Mouse (Mus musculus) megakaryocyte-erythroid progenitor cell, adult 5-6 weeks (primary cell): ENCODE measurements around the gene Pmel. TPM values are rescaled to one million over a fixed set of nuclear protein-coding genes. Genes with fewer than 3 reads are reported as not detected.

Experiments used
- ATAC-seq: replicated peaks from 2 replicates; pipeline ENCODE4 v1.8.0; 2016; ENCODE audit warnings: mild to moderate bottlenecking, inconsistent platforms; ENCODE audit not compliant: severe bottlenecking, poor library complexity, low FRiP score, low TSS enrichment
- total RNA-seq, 2 experiments: library from RNA; stranded (forward) in 1 of 2; stranded (reverse) in 1 of 2; fragments of 200-1000, 215-1000 nt in 1 of 2; fragments of >200 nt in 1 of 2; fragmentation: Nextera tagmentation in 1 of 2; gene quantifications; 2 replicates each; pipeline ENCODE4 v1.2.3; 2014 to 2017

Gene Pmel
- total RNA-seq, 2 experiments from 2014 or later: not detected

GRCm38 (mm10) chr10:128745946-128746613, 42.1 kb downstream of the Pmel start:
- no peak for ATAC-seq

GRCm38 (mm10) chr10:128746972-128747645, 43.1 kb downstream of the Pmel start:
- no peak for ATAC-seq

- peak; percentile 85 for ATAC-seq
Observed at GRCm38 (mm10) chr10:128747646-128748251, 43.8 kb downstream of the Pmel start, which contains the start of gene Pym1. Gene Pym1, plus strand, starts transcription at chr10:128747889.

- peak; percentile 82 for ATAC-seq
Observed at GRCm38 (mm10) chr10:128748252-128748864, 44.4 kb downstream of the Pmel start.

Other genes starting within 250 kb of the Pmel start
- 98.5 and 119 TPM in 2 replicates for gene Smarcc2, start 244.9 kb upstream of the Pmel start, total RNA-seq (2014; fragmentation: Nextera tagmentation)
- gene Smarcc2, start 244.9 kb upstream of the Pmel start, total RNA-seq (2017): 62.9 and 73.3 TPM in 2 replicates
- gene Myl6, start 210.1 kb upstream of the Pmel start, total RNA-seq (2014; fragmentation: Nextera tagmentation): 655 and 828 TPM in 2 replicates
- gene Myl6, start 210.1 kb upstream of the Pmel start, total RNA-seq (2017): 663 and 819 TPM in 2 replicates
- gene Myl6b, start 205.5 kb upstream of the Pmel start, total RNA-seq (2014; fragmentation: Nextera tagmentation): 3.7 and 6.3 TPM in 2 replicates
- 0.56 TPM in 1 of 2 replicates, not detected in the other for gene Myl6b, start 205.5 kb upstream of the Pmel start, total RNA-seq (2017)
- 49.7 and 53.8 TPM in 2 replicates for gene Esyt1, start 178.3 kb upstream of the Pmel start, total RNA-seq (2014; fragmentation: Nextera tagmentation)
- gene Esyt1, start 178.3 kb upstream of the Pmel start, total RNA-seq (2017): 59.2 and 66.2 TPM in 2 replicates
- gene Zc3h10, start 156.4 kb upstream of the Pmel start, total RNA-seq (2014; fragmentation: Nextera tagmentation): 5.6 and 6.7 TPM in 2 replicates
- 8.3 and 10.2 TPM in 2 replicates for gene Zc3h10, start 156.4 kb upstream of the Pmel start, total RNA-seq (2017)
- 7,210 and 7,602 TPM in 2 replicates for gene Rpl41, start 154.9 kb upstream of the Pmel start, total RNA-seq (2014; fragmentation: Nextera tagmentation)
- gene Rpl41, start 154.9 kb upstream of the Pmel start, total RNA-seq (2017): 3,211 and 3,934 TPM in 2 replicates
- gene Pa2g4, start 138.2 kb upstream of the Pmel start, total RNA-seq (2014; fragmentation: Nextera tagmentation): 419 and 446 TPM in 2 replicates
- gene Pa2g4, start 138.2 kb upstream of the Pmel start, total RNA-seq (2017): 426 and 489 TPM in 2 replicates
- 1.9 and 3.2 TPM in 2 replicates for gene Erbb3, start 114.5 kb upstream of the Pmel start, total RNA-seq (2014; fragmentation: Nextera tagmentation)
- 0.09 and 1.2 TPM in 2 replicates for gene Erbb3, start 114.5 kb upstream of the Pmel start, total RNA-seq (2017)
- 3,309 and 3,313 TPM in 2 replicates for gene Rps26, start 77.4 kb upstream of the Pmel start, total RNA-seq (2014; fragmentation: Nextera tagmentation)
- gene Rps26, start 77.4 kb upstream of the Pmel start, total RNA-seq (2017): 1,110 and 1,543 TPM in 2 replicates
- 0.25 and 0.26 TPM in 2 replicates for gene Ikzf4, start 58.2 kb upstream of the Pmel start, total RNA-seq (2014; fragmentation: Nextera tagmentation)
- gene Ikzf4, start 58.2 kb upstream of the Pmel start, total RNA-seq (2017): 0.19 TPM in 1 of 2 replicates, not detected in the other
- 7.0 and 7.8 TPM in 2 replicates for gene Suox, start 30.1 kb upstream of the Pmel start, total RNA-seq (2014; fragmentation: Nextera tagmentation)
- gene Suox, start 30.1 kb upstream of the Pmel start, total RNA-seq (2017): 4.6 and 5.1 TPM in 2 replicates
- 16.2 and 22.1 TPM in 2 replicates for gene Rab5b, start 7.9 kb upstream of the Pmel start, total RNA-seq (2014; fragmentation: Nextera tagmentation)
- 16.6 and 19.1 TPM in 2 replicates for gene Rab5b, start 7.9 kb upstream of the Pmel start, total RNA-seq (2017)
- 68.6 and 94.9 TPM in 2 replicates for gene Cdk2, start 836 bp downstream of the Pmel start, total RNA-seq (2014; fragmentation: Nextera tagmentation)
- gene Cdk2, start 836 bp downstream of the Pmel start, total RNA-seq (2017): 46.7 and 66.1 TPM in 2 replicates
- 10.6 and 11.4 TPM in 2 replicates for gene Dgka, start 40.7 kb downstream of the Pmel start, total RNA-seq (2014; fragmentation: Nextera tagmentation)
- 1.0 and 6.1 TPM in 2 replicates for gene Dgka, start 40.7 kb downstream of the Pmel start, total RNA-seq (2017)
- gene Pym1, start 43.7 kb downstream of the Pmel start, total RNA-seq (2014; fragmentation: Nextera tagmentation): 26.6 and 38.0 TPM in 2 replicates
- gene Pym1, start 43.7 kb downstream of the Pmel start, total RNA-seq (2017): 27.0 and 58.4 TPM in 2 replicates
- gene Mmp19, start 86.7 kb downstream of the Pmel start, total RNA-seq (2014; fragmentation: Nextera tagmentation): not detected in 2 replicates
- gene Mmp19, start 86.7 kb downstream of the Pmel start, total RNA-seq (2017): 0.05 and 0.23 TPM in 2 replicates
- gene Dnajc14, start 99.9 kb downstream of the Pmel start, total RNA-seq (2014; fragmentation: Nextera tagmentation): 18.6 and 21.5 TPM in 2 replicates
- 20.8 and 30.7 TPM in 2 replicates for gene Dnajc14, start 99.9 kb downstream of the Pmel start, total RNA-seq (2017)
- 4.6 and 6.9 TPM in 2 replicates for gene Tmem198b, start 100.2 kb downstream of the Pmel start, total RNA-seq (2014; fragmentation: Nextera tagmentation)
- 1.5 and 2.8 TPM in 2 replicates for gene Tmem198b, start 100.2 kb downstream of the Pmel start, total RNA-seq (2017)
- gene Sarnp, start 113.1 kb downstream of the Pmel start, total RNA-seq (2014; fragmentation: Nextera tagmentation): 166 and 201 TPM in 2 replicates
- 364 and 369 TPM in 2 replicates for gene Sarnp, start 113.1 kb downstream of the Pmel start, total RNA-seq (2017)
- gene Ormdl2, start 117.5 kb downstream of the Pmel start, total RNA-seq (2014; fragmentation: Nextera tagmentation): 70.3 and 79.9 TPM in 2 replicates
- 99.3 and 115 TPM in 2 replicates for gene Ormdl2, start 117.5 kb downstream of the Pmel start, total RNA-seq (2017)
- 0.35 TPM in 1 of 2 replicates, not detected in the other for gene Gdf11, start 187.5 kb downstream of the Pmel start, total RNA-seq (2014; fragmentation: Nextera tagmentation)
- 0.69 TPM in 1 of 2 replicates, not detected in the other for gene Gdf11, start 187.5 kb downstream of the Pmel start, total RNA-seq (2017)
- gene Cd63, start 196.8 kb downstream of the Pmel start, total RNA-seq (2014; fragmentation: Nextera tagmentation): 6.8 and 19.4 TPM in 2 replicates
- gene Cd63, start 196.8 kb downstream of the Pmel start, total RNA-seq (2017): 15.5 and 18.0 TPM in 2 replicates
- 12.8 and 19.0 TPM in 2 replicates for gene Rdh5, start 218.7 kb downstream of the Pmel start, total RNA-seq (2014; fragmentation: Nextera tagmentation)
- gene Rdh5, start 218.7 kb downstream of the Pmel start, total RNA-seq (2017): 1.1 and 3.0 TPM in 2 replicates
- gene Bloc1s1, start 219.8 kb downstream of the Pmel start, total RNA-seq (2014; fragmentation: Nextera tagmentation): 45.7 and 94.6 TPM in 2 replicates
- gene Bloc1s1, start 219.8 kb downstream of the Pmel start, total RNA-seq (2017): 73.8 and 82.2 TPM in 2 replicates
- gene Itga7, start 229.6 kb downstream of the Pmel start, total RNA-seq (2014; fragmentation: Nextera tagmentation): not detected in 2 replicates
- 0.04 and 0.19 TPM in 2 replicates for gene Itga7, start 229.6 kb downstream of the Pmel start, total RNA-seq (2017)